Mouse (Mus musculus) midbrain, embryonic 10.5 days (tissue): Measurements from ENCODE around the gene Vamp5. TPM values are rescaled to one million over a fixed set of nuclear protein-coding genes. Genes with fewer than 3 reads are reported as not detected.

ENCODE experiments used
- DNase-seq: peaks from one replicate; pipeline ENCODE4 v3.0.0-alpha.2; 2017; ENCODE audit warnings: low spot score
- H3K27ac ChIP-seq: fragments of 300-500 bp; sonication (generic); replicated peaks from 2 replicates; pipeline ENCODE4 v1.5.1; 2016; ENCODE audit warnings: mild to moderate bottlenecking
- H3K27me3 ChIP-seq: fragments of 300-500 bp; sonication (generic); 2 replicates; pipeline ENCODE4 v1.6.1; 2016; ENCODE audit warnings: low read depth, mild to moderate bottlenecking; ENCODE audit not compliant: poor library complexity, severe bottlenecking
- H3K36me3 ChIP-seq: fragments of 300-500 bp; sonication (generic); 2 replicates; pipeline ENCODE4 v1.6.1; 2016; ENCODE audit warnings: mild to moderate bottlenecking, moderate library complexity
- H3K4me1 ChIP-seq: fragments of 300-500 bp; sonication (generic); 2 replicates; pipeline ENCODE4 v1.6.1; 2016
- H3K4me3 ChIP-seq: fragments of 300-500 bp; sonication (generic); 2 replicates; pipeline ENCODE4 v1.5.1; 2016; ENCODE audit warnings: mild to moderate bottlenecking, moderate library complexity
- H3K9me3 ChIP-seq: fragments of 300-500 bp; sonication (generic); replicated peaks from 2 replicates; pipeline ENCODE4 v1.6.1; 2016; ENCODE audit warnings: mild to moderate bottlenecking
- WGBS: fragments of 180-500 bp; shearing (Covaris S2); methylation state at CpG from one replicate; pipeline ENCODE4 v1.1.7; 2016; 5-methylcytosine and 5-hydroxymethylcytosine counted together
- polyA plus RNA-seq: library from polyadenylated mRNA; unstranded; fragments of >200 nt; fragmentation: Nextera tagmentation; extraction: Ambion mirVana; gene quantifications from 2 replicates; pipeline ENCODE4 v1.2.1, GENCODE M21; 2016

The Vamp5 gene
- polyA plus RNA-seq, 1 experiment from 2014 or later = 12.9 TPM

DNA sequence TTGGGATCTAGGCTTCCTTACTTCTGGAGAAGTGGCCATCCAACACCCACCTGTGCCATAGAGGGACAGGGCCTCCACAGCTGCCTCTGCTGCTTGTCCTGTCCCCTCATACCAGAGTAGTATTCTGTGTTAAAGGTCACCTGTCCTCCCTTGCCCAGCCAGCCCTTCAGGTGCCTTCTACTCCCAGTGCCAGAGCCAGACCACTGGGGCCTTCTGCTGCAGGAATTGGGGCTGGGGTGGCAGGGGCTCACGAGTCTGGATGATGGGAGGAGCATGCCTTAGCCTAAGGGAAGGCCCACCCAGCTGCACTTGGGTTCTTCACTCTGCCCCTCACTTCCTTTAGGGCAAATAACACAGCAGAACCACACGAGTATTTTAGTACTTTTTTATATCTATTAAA, 20.9 kb downstream of the Vamp5 start:
- peaks cover 50% of the 10 kb centered on the region for H3K4me1 ChIP-seq
- no peak overlapping the region for H3K27ac ChIP-seq
- H3K9me3 ChIP-seq = no peaks in the 10 kb centered on the region
- 70% methylated on average over 2 of the region's 2 CpGs for WGBS
- H3K4me3 ChIP-seq = no peak overlapping the region
- peaks cover 10% of the 10 kb centered on the region for H3K27me3 ChIP-seq
- DNase-seq = no peak
- peaks cover 42% of the 10 kb centered on the region for H3K36me3 ChIP-seq

DNA sequence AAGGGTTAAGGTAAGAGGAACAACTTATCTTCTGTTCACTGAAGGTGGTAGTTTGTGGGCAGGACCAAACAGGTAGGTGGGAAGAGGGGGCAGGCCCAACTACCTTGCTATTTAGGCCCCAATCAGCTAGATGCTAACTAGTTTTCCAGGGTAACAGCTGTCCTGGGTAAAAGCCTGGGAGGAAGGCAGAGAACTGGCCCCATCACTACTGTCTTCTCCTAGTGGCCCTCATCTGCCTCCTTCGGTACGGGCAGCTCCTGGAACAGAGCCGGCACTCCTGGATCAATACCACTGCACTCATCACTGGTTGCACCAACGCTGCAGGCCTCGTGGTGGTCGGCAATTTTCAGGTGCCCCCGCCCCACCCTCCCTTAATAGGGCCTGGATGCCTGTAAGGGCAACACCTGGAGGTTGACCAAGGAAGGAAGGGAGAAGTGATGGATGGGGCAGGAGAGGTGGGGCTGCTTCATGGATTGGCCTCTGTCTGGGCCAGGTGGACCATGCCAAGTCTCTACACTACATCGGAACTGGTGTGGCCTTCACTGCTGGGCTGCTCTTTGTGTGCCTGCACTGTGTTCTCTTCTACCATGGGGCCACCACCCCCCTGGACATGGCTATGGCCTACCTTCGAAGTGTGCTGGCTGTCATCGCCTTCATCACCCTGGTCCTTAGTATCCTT, 22.0 kb downstream of the Vamp5 start:
- WGBS = 86% methylated on average over 10 of the region's 10 CpGs
- Histone ChIP-seq H3K4me3 (no peak overlapping the region), H3K4me1 (peaks cover 54% of the 10 kb centered on the region)

DNA sequence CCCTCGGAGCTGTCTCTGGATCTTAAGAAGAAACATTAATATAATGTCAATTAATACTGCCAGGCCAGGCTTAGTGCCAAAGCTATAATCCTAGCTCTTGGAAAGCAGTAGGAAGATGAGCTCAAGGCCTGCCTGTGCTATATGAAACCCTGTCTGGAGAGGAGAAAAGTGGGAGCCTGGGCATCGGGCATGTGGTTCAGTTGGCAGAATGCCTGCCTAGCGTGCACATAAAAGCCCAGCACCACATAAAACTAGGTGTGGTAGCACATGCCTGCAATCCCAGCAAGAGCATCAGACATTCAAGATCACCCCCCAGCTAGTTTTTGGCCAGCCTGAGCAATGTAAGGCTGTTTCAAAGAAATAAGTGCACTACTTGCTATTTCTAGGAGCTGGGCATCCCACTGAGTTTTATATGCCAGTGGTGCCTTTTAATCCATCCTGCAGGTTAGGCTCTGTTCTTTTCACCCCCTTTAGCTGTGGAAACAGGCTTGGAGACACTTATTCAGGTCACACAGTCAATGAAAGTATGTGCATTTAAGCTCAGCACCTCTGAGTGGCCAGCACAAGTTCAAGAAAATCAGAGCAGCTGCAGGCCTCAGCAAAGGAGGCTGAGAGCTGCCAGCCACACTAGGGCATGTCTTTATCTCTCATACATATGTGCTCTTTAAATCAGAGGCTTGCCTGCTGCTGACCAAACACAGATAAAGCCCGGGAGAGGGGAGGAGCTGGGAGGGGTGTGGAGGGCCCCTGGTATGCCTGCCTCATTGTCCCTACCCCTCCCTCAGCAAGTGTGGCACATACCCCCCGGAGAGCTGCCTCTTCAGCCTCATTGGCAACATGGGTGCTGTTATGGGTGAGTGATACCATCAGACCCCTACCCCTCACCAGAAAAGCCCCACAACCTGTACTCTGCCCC, 22.8 kb downstream of the Vamp5 start:
- no peak for DNase-seq

More for the DNA sequence above, 22.0 kb downstream of the Vamp5 start:
- Histone ChIP-seq H3K27me3 (peaks cover 17% of the 10 kb centered on the region), H3K9me3 (no peaks in the 10 kb centered on the region), H3K36me3 (peaks cover 42% of the 10 kb centered on the region), H3K27ac (no peak overlapping the region)
- no peak for DNase-seq

DNA sequence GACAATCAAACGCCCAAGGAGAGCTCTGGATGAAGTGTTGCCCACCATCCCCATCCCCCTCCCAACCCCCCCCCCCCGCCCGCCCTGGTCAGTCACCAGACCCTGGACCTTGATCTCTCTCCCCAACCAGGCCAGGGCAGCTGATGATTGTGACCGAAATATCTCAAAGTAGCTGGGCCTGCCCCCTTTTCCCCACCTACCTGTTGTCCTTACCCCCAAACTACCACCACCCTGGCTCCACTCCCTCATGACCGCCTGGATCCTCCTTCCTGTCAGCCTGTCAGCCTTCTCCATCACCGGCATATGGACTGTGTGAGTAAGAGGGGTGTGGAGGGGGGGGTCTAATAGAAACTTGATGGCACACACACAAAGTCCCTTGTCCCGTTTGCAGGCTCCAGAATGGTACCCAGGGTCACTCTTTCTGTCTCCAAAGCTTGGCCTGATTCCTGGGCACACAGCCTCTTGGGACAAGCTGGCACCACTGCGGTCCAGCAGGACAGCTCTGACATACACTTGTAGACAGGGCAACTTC, 24.2 kb downstream of the Vamp5 start:
- no peak for DNase-seq
- WGBS = 47% methylated on average over 7 of the region's 8 CpGs
- Histone ChIP-seq H3K27me3 (peaks cover 17% of the 10 kb centered on the region), H3K36me3 (peaks cover 46% of the 10 kb centered on the region), H3K4me3 (peak overlapping the region; percentile 69), H3K27ac (peak overlapping the region; percentile 79), H3K4me1 (peaks cover 39% of the 10 kb centered on the region), H3K9me3 (no peaks in the 10 kb centered on the region)

More for the DNA sequence above, 22.8 kb downstream of the Vamp5 start:
- Histone ChIP-seq H3K36me3 (peaks cover 42% of the 10 kb centered on the region), H3K27me3 (peaks cover 17% of the 10 kb centered on the region), H3K27ac (no peak overlapping the region), H3K9me3 (no peaks in the 10 kb centered on the region), H3K4me1 (peaks cover 48% of the 10 kb centered on the region), H3K4me3 (no peak overlapping the region)
- 82% methylated on average over 5 of the region's 5 CpGs for WGBS

DNA sequence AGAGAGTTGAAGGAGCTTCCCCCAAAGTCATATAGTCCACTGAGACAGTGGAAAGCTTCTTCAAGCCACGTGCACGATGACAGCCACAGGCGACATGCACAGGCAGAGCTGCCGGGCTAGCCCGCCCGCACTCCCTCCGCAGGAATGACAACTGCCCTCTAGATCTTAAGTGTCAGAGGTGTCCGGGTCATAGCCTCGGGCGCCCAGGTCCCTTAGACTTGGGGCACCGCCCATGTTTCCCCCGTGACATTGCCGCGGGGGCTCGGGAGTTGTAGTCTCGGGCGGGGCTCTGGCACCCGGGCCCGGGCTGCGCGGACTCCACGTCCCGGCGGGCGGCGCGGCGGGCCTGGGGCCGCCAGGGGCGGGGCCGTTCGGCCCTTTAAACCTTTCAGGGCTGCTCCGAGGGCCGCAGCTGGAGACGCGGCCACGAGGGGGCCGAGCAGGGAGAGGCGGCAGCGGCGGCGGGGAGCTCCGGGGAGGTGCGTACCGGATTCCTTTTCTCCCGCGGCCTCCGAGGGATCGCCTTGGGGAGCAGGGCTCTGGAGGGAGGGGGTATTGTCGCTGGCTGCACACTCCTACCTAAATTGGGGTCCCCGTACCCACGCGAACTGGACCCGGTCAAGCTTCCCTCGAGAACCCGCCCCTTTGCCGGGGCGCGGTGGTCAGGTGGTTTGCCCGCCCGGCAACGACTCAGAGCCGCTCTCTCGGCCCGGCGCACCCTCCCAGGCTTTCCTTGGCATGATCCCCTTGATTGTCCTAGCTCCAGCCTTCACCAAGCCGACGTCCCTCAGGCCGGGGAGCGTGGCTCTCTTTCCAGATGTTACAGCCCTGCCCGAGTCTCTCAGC, 25.0 kb downstream of the Vamp5 start, which contains the start of gene Tmem150a:
TSS of gene Tmem150a (plus strand) at position 382 of the 846 bp plus-strand sequence.
- peak within 1 kb of the TSS; percentile 69 for H3K4me3 ChIP-seq
- peaks cover 17% of the 10 kb centered on the region for H3K27me3 ChIP-seq
- H3K36me3 ChIP-seq = peaks cover 48% of the 10 kb centered on the region
- WGBS = under 1% methylated on average over 71 of the region's 71 CpGs
- no peaks in the 10 kb centered on the region for H3K9me3 ChIP-seq
- peak within 1 kb of the TSS; percentile 79 for H3K27ac ChIP-seq
- peaks cover 32% of the 10 kb centered on the region for H3K4me1 ChIP-seq
- DNase-seq = peak; percentile 80

DNA sequence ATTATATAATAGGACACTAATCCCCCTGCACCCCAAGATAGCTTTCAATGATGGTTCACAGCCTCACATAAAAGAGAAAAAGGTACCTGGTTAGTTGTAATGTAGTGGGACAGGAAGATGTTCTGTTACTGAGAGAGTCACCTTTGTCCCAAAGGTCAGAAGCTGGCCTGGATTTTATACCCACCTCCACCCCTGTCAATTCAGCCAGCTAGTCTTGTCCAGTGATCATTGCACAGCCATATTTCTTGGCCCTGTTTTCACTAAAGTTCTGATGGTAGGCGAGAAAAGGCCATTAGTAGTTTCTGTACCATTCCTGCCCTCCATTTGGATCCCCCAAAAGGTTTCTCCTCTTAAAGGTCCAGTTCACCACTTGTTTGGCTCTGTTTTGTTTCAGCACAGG, 26.2 kb downstream of the Vamp5 start:
- Histone ChIP-seq H3K9me3 (no peaks in the 10 kb centered on the region), H3K4me3 (no peak overlapping the region), H3K4me1 (peaks cover 30% of the 10 kb centered on the region), H3K36me3 (peaks cover 48% of the 10 kb centered on the region), H3K27me3 (peaks cover 17% of the 10 kb centered on the region), H3K27ac (no peak overlapping the region)
- 66% methylated on average over 1 of the region's 1 CpGs for WGBS
- no peak for DNase-seq

DNA sequence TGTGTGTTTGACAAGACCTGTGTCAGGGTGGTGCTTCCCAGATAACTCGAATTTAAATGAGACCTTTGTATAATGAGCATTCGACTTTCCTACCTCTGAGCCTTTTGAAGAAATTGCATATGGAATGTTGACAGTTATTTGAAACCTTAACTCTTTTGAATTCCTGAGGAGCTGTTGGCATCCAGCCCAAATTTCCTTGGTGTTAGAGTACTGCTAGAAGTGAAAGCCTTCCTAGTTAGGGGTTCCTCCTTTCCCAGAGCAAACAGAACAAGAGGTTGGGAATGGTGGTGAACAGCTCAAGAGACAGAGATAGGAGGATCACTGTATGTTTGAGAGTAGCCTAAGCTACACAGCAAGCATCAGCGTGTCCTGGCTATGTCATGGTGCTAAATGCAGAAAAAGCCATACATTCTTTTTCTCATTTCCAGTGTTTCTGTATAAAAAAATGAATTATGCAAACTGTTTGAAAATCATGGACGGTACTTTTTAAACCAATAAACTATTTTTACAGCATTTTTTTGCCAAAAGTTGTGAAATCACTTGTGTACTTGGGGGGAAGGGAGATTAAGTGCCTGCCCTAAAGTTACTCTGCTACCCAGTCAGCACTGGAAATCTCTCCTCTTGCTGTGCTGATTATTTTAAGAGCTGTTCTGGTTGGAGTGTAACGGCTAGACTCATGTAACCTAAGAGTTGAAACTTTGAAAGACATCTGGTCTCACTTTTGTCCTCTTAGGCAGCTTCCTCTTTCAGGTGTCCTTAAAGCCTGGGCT, 27.4 kb downstream of the Vamp5 start:
- H3K27me3 ChIP-seq = peaks cover 17% of the 10 kb centered on the region
- no peak overlapping the region for H3K27ac ChIP-seq
- H3K36me3 ChIP-seq = peaks cover 44% of the 10 kb centered on the region
- H3K4me3 ChIP-seq = no peak overlapping the region
- H3K4me1 ChIP-seq = peaks cover 41% of the 10 kb centered on the region
- no peaks in the 10 kb centered on the region for H3K9me3 ChIP-seq
- WGBS = 78% methylated on average over 5 of the region's 5 CpGs
- DNase-seq = no peak

DNA sequence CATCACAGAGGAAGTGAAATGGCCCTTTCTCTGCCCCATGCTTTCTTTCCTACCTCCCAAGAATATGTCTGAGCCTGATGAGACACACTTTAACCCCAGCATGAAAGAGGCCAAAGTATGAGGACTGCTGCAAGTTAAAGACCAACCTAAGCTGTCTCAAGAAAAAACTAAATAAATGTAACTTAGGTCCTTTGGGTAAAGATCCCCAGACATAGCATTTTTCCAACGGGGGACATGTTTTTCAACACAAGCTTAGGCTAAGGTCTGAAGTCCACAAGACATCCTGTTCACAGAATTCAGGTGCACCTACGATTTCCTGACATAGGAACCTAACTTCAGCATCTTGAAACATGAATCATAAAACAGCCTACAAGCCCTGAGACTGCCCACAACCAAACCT, 30.1 kb downstream of the Vamp5 start:
- Histone ChIP-seq H3K27me3 (peaks cover 8% of the 10 kb centered on the region; the same call in 1 of the 2 replicates), H3K36me3 (peaks cover 33% of the 10 kb centered on the region), H3K4me3 (no peak overlapping the region), H3K9me3 (no peaks in the 10 kb centered on the region), H3K27ac (no peak overlapping the region), H3K4me1 (peaks cover 43% of the 10 kb centered on the region)
- WGBS = 90% methylated on average over 2 of the region's 2 CpGs
- no peak for DNase-seq

DNA sequence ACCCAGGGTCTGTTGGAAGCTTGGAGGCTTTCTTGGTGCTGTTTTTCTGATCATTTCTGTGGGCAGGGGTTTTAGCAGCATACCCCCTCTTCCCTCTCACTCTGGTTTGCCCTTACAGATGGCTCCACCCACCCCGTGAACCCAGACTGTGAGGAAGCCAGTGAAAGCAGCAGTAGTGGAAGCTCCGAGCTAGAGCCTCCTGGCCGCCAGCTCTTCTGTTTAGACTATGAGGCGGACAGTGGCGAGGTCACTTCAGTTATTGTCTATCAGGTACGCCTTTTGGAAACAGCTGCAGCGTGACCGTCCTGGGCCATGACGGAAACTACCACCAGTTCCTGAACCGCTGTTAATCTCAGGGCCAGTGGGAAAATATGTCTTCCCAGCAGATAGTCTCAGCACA, 31.9 kb downstream of the Vamp5 start:
- no peaks in the 10 kb centered on the region for H3K9me3 ChIP-seq
- H3K36me3 ChIP-seq = peaks cover 33% of the 10 kb centered on the region
- no peak for DNase-seq
- no peak overlapping the region for H3K27ac ChIP-seq
- no peaks in the 10 kb centered on the region for H3K27me3 ChIP-seq
- peak overlapping the region; percentile 82 for H3K4me3 ChIP-seq
- peaks cover 43% of the 10 kb centered on the region for H3K4me1 ChIP-seq
- 88% methylated on average over 10 of the region's 10 CpGs for WGBS

DNA sequence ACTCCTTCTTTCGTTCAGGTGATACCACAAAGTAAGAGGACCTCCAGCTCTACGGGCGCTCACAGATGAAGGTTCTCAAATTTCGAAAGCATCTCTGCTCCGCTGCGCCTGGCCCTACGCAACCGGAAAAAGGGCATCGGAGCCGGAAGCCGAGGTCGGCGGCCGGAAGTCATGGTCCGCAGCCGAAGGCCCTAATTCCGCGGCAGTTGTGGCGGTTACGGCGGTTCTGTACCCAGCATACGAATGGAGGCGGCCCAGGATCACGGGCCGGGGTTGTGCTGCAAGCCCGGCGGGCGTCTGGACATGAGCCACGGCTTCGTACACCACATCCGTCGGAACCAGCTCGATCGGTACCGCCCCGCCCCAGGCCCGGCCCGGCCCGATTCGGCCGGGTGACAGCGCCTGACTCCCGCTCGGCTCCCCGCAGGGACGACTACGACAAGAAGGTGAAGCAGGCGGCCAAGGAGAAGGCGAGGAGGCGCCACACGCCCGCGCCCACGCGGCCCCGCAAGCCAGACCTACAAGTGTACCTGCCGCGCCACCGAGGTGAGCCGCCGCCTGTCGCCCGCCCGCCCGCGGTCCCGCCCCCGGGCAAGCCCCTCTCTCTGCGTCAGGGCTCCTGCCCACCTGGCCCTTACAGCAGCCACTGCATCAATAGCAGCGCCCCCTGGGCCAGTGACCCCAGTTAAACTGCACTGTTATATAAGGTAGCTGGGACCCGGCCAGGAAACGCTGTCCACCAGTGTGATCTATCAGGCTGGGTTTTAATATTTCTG, 32.9 kb downstream of the Vamp5 start, which contains the start of gene 0610030E20Rik:
TSS of gene 0610030E20Rik (plus strand) at position 152 of the 776 bp plus-strand sequence.
- H3K27ac ChIP-seq = peak within 1 kb of the TSS; percentile 93
- peaks cover 38% of the 10 kb centered on the region for H3K36me3 ChIP-seq
- H3K9me3 ChIP-seq = no peaks in the 10 kb centered on the region
- peak; percentile 80 for DNase-seq
- peaks cover 46% of the 10 kb centered on the region for H3K4me1 ChIP-seq
- H3K4me3 ChIP-seq = peak within 1 kb of the TSS; percentile 82
- WGBS = under 1% methylated on average over 64 of the region's 72 CpGs
- H3K27me3 ChIP-seq = no peaks in the 10 kb centered on the region

DNA sequence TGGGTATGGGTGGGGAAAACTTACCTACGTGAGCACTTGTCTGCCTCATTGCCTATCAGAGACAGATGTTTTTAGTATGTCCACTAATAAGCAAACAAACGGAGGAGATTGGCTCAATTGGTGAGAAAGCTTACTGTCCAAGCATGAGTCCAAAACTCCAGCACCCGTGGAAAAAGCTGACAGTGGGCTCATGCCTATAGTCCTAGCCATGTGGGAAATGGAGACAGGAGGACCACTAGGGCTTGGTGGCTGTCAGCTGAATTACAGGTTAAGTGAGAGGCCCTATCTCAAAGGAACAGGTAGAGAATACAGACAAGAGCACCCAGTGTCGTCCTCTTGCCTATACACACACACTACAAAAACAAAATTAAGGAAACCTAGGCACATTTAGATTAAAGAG, 34.0 kb downstream of the Vamp5 start:
- 80% methylated on average over 4 of the region's 4 CpGs for WGBS

More for the DNA sequence above, 34.0 kb downstream of the Vamp5 start:
- Histone ChIP-seq H3K9me3 (no peaks in the 10 kb centered on the region), H3K27ac (no peak overlapping the region), H3K4me1 (peaks cover 46% of the 10 kb centered on the region), H3K4me3 (peak overlapping the region; percentile 82; the same call in 1 of the 2 replicates), H3K27me3 (no peaks in the 10 kb centered on the region), H3K36me3 (peaks cover 41% of the 10 kb centered on the region)
- DNase-seq = no peak
